Comparison of ENCODE assay signal across 8 mouse cellular contexts in the genomic region with DNA sequence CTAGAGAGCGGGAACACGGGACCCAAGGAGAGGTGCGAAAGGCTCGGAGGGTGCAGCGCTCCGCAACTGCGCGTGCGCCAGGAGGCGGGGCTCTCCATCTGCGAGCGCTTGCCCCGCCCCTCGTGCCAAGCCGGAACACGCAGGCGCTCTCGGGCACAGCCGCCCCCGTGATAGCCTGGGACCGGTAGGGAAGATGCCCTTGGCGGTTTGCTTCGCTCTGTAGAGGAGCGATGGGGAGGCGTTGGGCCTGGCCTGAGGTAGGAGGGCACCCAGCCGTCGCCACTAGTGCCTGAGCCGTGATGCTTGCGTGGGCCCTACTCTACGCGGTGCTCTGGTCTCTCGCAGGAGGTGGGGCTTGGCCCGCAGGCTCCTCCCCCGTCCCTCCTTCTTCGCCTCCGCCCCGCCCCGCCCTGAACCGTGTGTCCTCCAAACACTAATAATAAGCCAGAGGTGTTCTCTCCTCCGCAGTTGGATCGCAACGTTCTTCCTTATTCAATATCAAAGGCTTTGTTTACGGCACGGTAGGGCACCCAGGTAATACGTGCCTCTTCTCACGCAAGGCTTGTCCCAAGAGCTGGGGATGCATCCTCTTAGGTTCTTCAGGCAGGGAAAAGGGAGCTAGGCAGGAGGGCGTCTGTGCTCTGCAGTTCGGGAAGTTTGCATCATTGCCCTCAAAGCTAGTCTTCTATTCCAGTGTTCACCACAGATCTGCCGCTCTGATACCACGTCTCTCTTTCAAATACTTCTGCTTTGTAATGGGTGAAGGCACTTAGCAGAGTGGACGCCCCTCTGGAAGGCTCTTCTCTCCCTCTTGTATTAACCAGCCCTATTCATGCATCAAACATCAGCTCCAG. TPM values are rescaled to one million over a fixed set of nuclear protein-coding genes. Genes with fewer than 3 reads are reported as not detected.
DNase-seq lines count a peak whose midpoint lies in the region; ATAC-seq and TF ChIP-seq lines count a peak whose summit lies in the region.

A gene (plus strand): TSS at position 123 of the 854 bp plus-strand sequence.

- no peak for TF ChIP-seq CTCF in ES-Bruce4 (IDR thresholded peaks at IDR 0.05; ENCODE audit: low read depth, low read length)
- TF ChIP-seq CTCF in heart, postnatal 0 days (IDR thresholded peaks at IDR 0.05; ENCODE audit: low read depth) = no peak

- peak; percentile 90 for DNase-seq in c-Kit-positive CD71-positive TER-119-positive erythroid progenitor cells, embryonic 14.5 days (ENCODE audit: low spot score)
- DNase-seq in heart, postnatal 0 days (ENCODE audit: low spot score) = peak; percentile 90
- DNase-seq in kidney, postnatal 4 days = peak; percentile 91 to 94
- DNase-seq in neural tube, embryonic 11.5 days (ENCODE audit: low spot score) = peak; percentile 96

- no peak for TF ChIP-seq EP300 in ES-Bruce4 (IDR thresholded peaks at IDR 0.05; ENCODE audit: insufficient read depth, low read depth, low read length)
- no peak for TF ChIP-seq EP300 in heart, postnatal 0 days (IDR thresholded peaks at IDR 0.05; ENCODE audit: low read depth)

- H3K9me3 ChIP-seq in ES-Bruce4 (replicated peaks; ENCODE audit: control insufficient read depth, insufficient read depth, low read length, poor library complexity, severe bottlenecking) = peaks cover 3% of the 10 kb centered on the region
- 0 out of 2 replicates have a peak, but pooled peaks cover 2% of the 10 kb centered on the region for H3K9me3 ChIP-seq in forebrain, embryonic 12.5 days
- H3K9me3 ChIP-seq in heart, postnatal 0 days (replicated peaks; ENCODE audit: control insufficient read depth, low read length) = no peaks in the 10 kb centered on the region
- no peaks in the 10 kb centered on the region; the same call in 1 of the 2 replicates for H3K9me3 ChIP-seq in liver, embryonic 15.5 days (replicated peaks)
- no peaks in the 10 kb centered on the region for H3K9me3 ChIP-seq in neural tube, embryonic 11.5 days (ENCODE audit: control insufficient read depth, low read length)
- H3K9me3 ChIP-seq in stomach, embryonic 16.5 days (replicated peaks; ENCODE audit: control insufficient read depth, low read length) = 0 out of 2 replicates have a peak, but pooled peaks cover 3% of the 10 kb centered on the region

- H3K36me3 ChIP-seq in ES-Bruce4 (ENCODE audit: control insufficient read depth, insufficient read depth, low read length, poor library complexity, severe bottlenecking) = no peaks in the 10 kb centered on the region
- no peaks in the 10 kb centered on the region for H3K36me3 ChIP-seq in forebrain, embryonic 12.5 days (replicated peaks)
- H3K36me3 ChIP-seq in heart, postnatal 0 days (replicated peaks; ENCODE audit: control insufficient read depth, insufficient read depth, low read length) = no peaks in the 10 kb centered on the region
- no peaks in the 10 kb centered on the region for H3K36me3 ChIP-seq in liver, embryonic 15.5 days (replicated peaks)
- no peaks in the 10 kb centered on the region for H3K36me3 ChIP-seq in neural tube, embryonic 11.5 days (ENCODE audit: control insufficient read depth, insufficient read depth, low read length)
- H3K36me3 ChIP-seq in stomach, embryonic 16.5 days (ENCODE audit: control insufficient read depth, insufficient read depth, low read length) = no peaks in the 10 kb centered on the region

- H3K4me1 ChIP-seq in ES-Bruce4 (ENCODE audit: control insufficient read depth, insufficient read depth, low read length) = no peaks in the 10 kb centered on the region
- H3K4me1 ChIP-seq in forebrain, embryonic 12.5 days = peaks cover 8% of the 10 kb centered on the region
- peaks cover 6% of the 10 kb centered on the region; the same call in 1 of the 2 replicates for H3K4me1 ChIP-seq in heart, postnatal 0 days (ENCODE audit: control insufficient read depth, insufficient read depth)
- H3K4me1 ChIP-seq in liver, embryonic 15.5 days (replicated peaks) = peaks cover 16% of the 10 kb centered on the region
- H3K4me1 ChIP-seq in neural tube, embryonic 11.5 days (ENCODE audit: control insufficient read depth, insufficient read depth, low read length) = no peaks in the 10 kb centered on the region
- H3K4me1 ChIP-seq in stomach, embryonic 16.5 days (ENCODE audit: control insufficient read depth, insufficient read depth, low read length) = peaks cover 4% of the 10 kb centered on the region; the same call in 1 of the 2 replicates

- peak within 1 kb of the TSS; percentile 78 for H3K4me3 ChIP-seq in ES-Bruce4 (ENCODE audit: low read depth, low read length)
- peak within 1 kb of the TSS; percentile 72 for H3K4me3 ChIP-seq in forebrain, embryonic 12.5 days (replicated peaks)
- peak within 1 kb of the TSS; percentile 69 for H3K4me3 ChIP-seq in heart, postnatal 0 days (ENCODE audit: low read depth, low read length)
- peak within 1 kb of the TSS; percentile 76 for H3K4me3 ChIP-seq in liver, embryonic 15.5 days (replicated peaks)
- peak within 1 kb of the TSS; percentile 51 for H3K4me3 ChIP-seq in neural tube, embryonic 11.5 days (ENCODE audit: low read depth, low read length)
- peak within 1 kb of the TSS; percentile 81 for H3K4me3 ChIP-seq in stomach, embryonic 16.5 days (replicated peaks; ENCODE audit: low read length)

- ATAC-seq in forebrain, embryonic 12.5 days (ENCODE audit: low FRiP score) = peak; percentile 97
- ATAC-seq in heart, postnatal 0 days (ENCODE audit: insufficient read depth, low read depth) = peak; percentile 95
- peak; percentile 99 for ATAC-seq in liver, embryonic 15.5 days (ENCODE audit: insufficient read depth)
- ATAC-seq in neural tube, embryonic 11.5 days (ENCODE audit: insufficient read depth, low FRiP score, low TSS enrichment) = peak; percentile 92
- peak; percentile 98 for ATAC-seq in stomach, embryonic 16.5 days (ENCODE audit: insufficient read depth, low FRiP score)

- WGBS in forebrain, embryonic 12.5 days = 1% methylated on average over 49 of the region's 51 CpGs
- WGBS in heart, postnatal 0 days = under 1% methylated on average over 51 of the region's 51 CpGs
- under 1% methylated on average over 51 of the region's 51 CpGs for WGBS in liver, embryonic 15.5 days (ENCODE audit: insufficient replicate concordance)
- 1% methylated on average over 49 of the region's 51 CpGs for WGBS in neural tube, embryonic 11.5 days
- 1% methylated on average over 51 of the region's 51 CpGs for WGBS in stomach, embryonic 16.5 days

- H3K27ac ChIP-seq in ES-Bruce4 (ENCODE audit: insufficient read depth, low read length) = no peak within 1 kb of the TSS
- peak within 1 kb of the TSS; percentile 74 for H3K27ac ChIP-seq in forebrain, embryonic 12.5 days
- peak within 1 kb of the TSS; percentile 61; the same call in 1 of the 2 replicates for H3K27ac ChIP-seq in heart, postnatal 0 days (ENCODE audit: low read depth)
- H3K27ac ChIP-seq in liver, embryonic 15.5 days (replicated peaks) = peak within 1 kb of the TSS; percentile 86
- no peak within 1 kb of the TSS for H3K27ac ChIP-seq in neural tube, embryonic 11.5 days (ENCODE audit: low read depth, low read length)
- H3K27ac ChIP-seq in stomach, embryonic 16.5 days (ENCODE audit: low read length) = peak within 1 kb of the TSS; percentile 68

- H3K27me3 ChIP-seq in ES-Bruce4 (ENCODE audit: control insufficient read depth, insufficient read depth, low read length, poor library complexity, severe bottlenecking) = peaks cover 16% of the 10 kb centered on the region
- H3K27me3 ChIP-seq in forebrain, embryonic 12.5 days = peaks cover 46% of the 10 kb centered on the region
- peaks cover 39% of the 10 kb centered on the region for H3K27me3 ChIP-seq in heart, postnatal 0 days (ENCODE audit: control insufficient read depth, insufficient read depth, low read length)
- peaks cover 49% of the 10 kb centered on the region for H3K27me3 ChIP-seq in liver, embryonic 15.5 days
- peaks cover 38% of the 10 kb centered on the region for H3K27me3 ChIP-seq in neural tube, embryonic 11.5 days (ENCODE audit: control insufficient read depth, insufficient read depth, low read length)
- peaks cover 38% of the 10 kb centered on the region for H3K27me3 ChIP-seq in stomach, embryonic 16.5 days (ENCODE audit: control insufficient read depth, insufficient read depth, low read length)

- peak within 1 kb of the TSS; percentile 66 for H3K4me2 ChIP-seq in forebrain, embryonic 12.5 days
- H3K4me2 ChIP-seq in heart, postnatal 0 days (ENCODE audit: low read depth, low read length) = peak within 1 kb of the TSS; percentile 62
- H3K4me2 ChIP-seq in liver, embryonic 15.5 days = peak within 1 kb of the TSS; percentile 95
- peak within 1 kb of the TSS; percentile 53 for H3K4me2 ChIP-seq in neural tube, embryonic 11.5 days (ENCODE audit: low read depth)
- peak within 1 kb of the TSS; percentile 78 for H3K4me2 ChIP-seq in stomach, embryonic 16.5 days (ENCODE audit: low read depth, low read length)

- H3K9ac ChIP-seq in ES-Bruce4 (ENCODE audit: low read depth, poor library complexity, severe bottlenecking) = peak within 1 kb of the TSS; percentile 35
- H3K9ac ChIP-seq in forebrain, embryonic 12.5 days = peak within 1 kb of the TSS; percentile 63
- H3K9ac ChIP-seq in heart, postnatal 0 days (replicated peaks; ENCODE audit: low read depth, low read length) = peak within 1 kb of the TSS; percentile 43
- H3K9ac ChIP-seq in liver, embryonic 15.5 days = peak within 1 kb of the TSS; percentile 75
- peak within 1 kb of the TSS; percentile 44 for H3K9ac ChIP-seq in neural tube, embryonic 11.5 days (ENCODE audit: low read length)
- H3K9ac ChIP-seq in stomach, embryonic 16.5 days (ENCODE audit: low read length) = peak within 1 kb of the TSS; percentile 86

- peak; percentile 63 for TF ChIP-seq POLR2A in ES-Bruce4 (IDR thresholded peaks at IDR 0.05; ENCODE audit: insufficient read depth, low read length)

RNA-seq across cellular contexts. Expression of the gene that starts here (rescaled TPM):
- polyA plus RNA-seq in ES-Bruce4 (2011; ENCODE audit: insufficient read depth, insufficient read length, low read depth, missing spikeins) = not detected in 2 replicates
- polyA plus RNA-seq in forebrain, embryonic 12.5 days (2016; fragmentation: Nextera tagmentation; extraction: Ambion mirVana) = 0.17 TPM in 1 of 2 replicates, not detected in the other
- total RNA-seq in heart, postnatal 0 days (2014; rRNA removed; ENCODE audit: low replicate concordance) = not detected in 2 replicates
- 0.14 and 0.23 TPM in 2 replicates for polyA plus RNA-seq in heart, postnatal 0 days (2015; fragmentation: Nextera tagmentation; extraction: Ambion mirVana)
- polyA plus RNA-seq in liver, embryonic 15.5 days (2015; fragmentation: Nextera tagmentation; extraction: Ambion mirVana) = 0.62 and 0.79 TPM in 2 replicates
- 0.16 TPM in 1 of 2 replicates, not detected in the other for polyA plus RNA-seq in neural tube, embryonic 11.5 days (2014; fragmentation: Nextera tagmentation; extraction: Ambion mirVana)
- 0.18 and 0.19 TPM in 2 replicates for polyA plus RNA-seq in stomach, embryonic 16.5 days (2015; fragmentation: Nextera tagmentation; extraction: Ambion mirVana)

Comparison
In these comparisons a context has a peak if more than half of its experiments do, and no peak if none do; other contexts are left out.
1. Peak in ATAC-seq, H3K4me3 ChIP-seq, H3K27ac ChIP-seq, H3K9ac ChIP-seq and H3K4me2 ChIP-seq in forebrain, embryonic 12.5 days; RNA of the gene not detected or under 1 TPM.
2. Peak in DNase-seq, ATAC-seq, H3K4me3 ChIP-seq, H3K27ac ChIP-seq, H3K9ac ChIP-seq and H3K4me2 ChIP-seq in heart, postnatal 0 days; RNA of the gene not detected or under 1 TPM.
3. Peak in ATAC-seq, H3K4me3 ChIP-seq, H3K27ac ChIP-seq, H3K9ac ChIP-seq and H3K4me2 ChIP-seq in liver, embryonic 15.5 days; RNA of the gene not detected or under 1 TPM.
4. Peak in DNase-seq, ATAC-seq, H3K4me3 ChIP-seq, H3K9ac ChIP-seq and H3K4me2 ChIP-seq in neural tube, embryonic 11.5 days; RNA of the gene not detected or under 1 TPM.
5. Peak in ATAC-seq, H3K4me3 ChIP-seq, H3K27ac ChIP-seq, H3K9ac ChIP-seq and H3K4me2 ChIP-seq in stomach, embryonic 16.5 days; RNA of the gene not detected or under 1 TPM.
6. H3K9ac ChIP-seq: peak in every context shown above with its lines; median percentile 86 in stomach, embryonic 16.5 days; 75 in liver, embryonic 15.5 days; 63 in forebrain, embryonic 12.5 days; 44 in neural tube, embryonic 11.5 days; 43 in heart, postnatal 0 days; 35 in ES-Bruce4.